Mouse (Mus musculus) hindbrain, embryonic 16.5 days (tissue): ENCODE results near the gene Irx1. TPM values are rescaled to one million over a fixed set of nuclear protein-coding genes. Genes with fewer than 3 reads are reported as not detected.

Source experiments
- ATAC-seq: fragments of 200-750 bp; cut with Nextera tagmentation; 2 replicates; pipeline ENCODE4 v1.8.0; 2017; ENCODE audit warnings: moderate TSS enrichment, moderate library complexity
- H3K27ac ChIP-seq: fragments of 300-500 bp; sonication (generic); 2 replicates; pipeline ENCODE4 v1.5.1; 2014; ENCODE audit warnings: low read depth, mild to moderate bottlenecking, control low read depth, low read length, moderate library complexity
- H3K27me3 ChIP-seq: fragments of 300-500 bp; sonication (generic); replicated peaks from 2 replicates; pipeline ENCODE4 v1.6.1; 2014; ENCODE audit warnings: low read length; ENCODE audit not compliant: control insufficient read depth, insufficient read depth
- H3K36me3 ChIP-seq: fragments of 300-500 bp; sonication (generic); 2 replicates; pipeline ENCODE4 v1.6.1; 2014; ENCODE audit warnings: mild to moderate bottlenecking, low read length, moderate library complexity, mixed read lengths; ENCODE audit not compliant: control insufficient read depth, insufficient read depth
- H3K4me1 ChIP-seq: fragments of 300-500 bp; sonication (generic); 2 replicates; pipeline ENCODE4 v1.6.1; 2014; ENCODE audit warnings: low read depth, low read length; ENCODE audit not compliant: control insufficient read depth, insufficient read depth
- H3K4me2 ChIP-seq: fragments of 300-500 bp; sonication (generic); 2 replicates; pipeline ENCODE4 v1.6.1; 2014; ENCODE audit warnings: mild to moderate bottlenecking, low read length, control low read depth, moderate library complexity
- H3K4me3 ChIP-seq: fragments of 300-500 bp; sonication (generic); 2 replicates; pipeline ENCODE4 v1.5.1; 2014; ENCODE audit warnings: mild to moderate bottlenecking, low read length, control low read depth, moderate library complexity
- H3K9ac ChIP-seq: fragments of 300-500 bp; sonication (generic); 2 replicates; pipeline ENCODE4 v1.6.1; 2014; ENCODE audit warnings: low read depth, mild to moderate bottlenecking, control low read depth, low read length, moderate library complexity
- H3K9me3 ChIP-seq: fragments of 300-500 bp; sonication (generic); 2 replicates; pipeline ENCODE4 v1.6.1; 2014; ENCODE audit warnings: mild to moderate bottlenecking, low read length, moderate library complexity; ENCODE audit not compliant: control insufficient read depth
- WGBS: fragments of 180-500 bp; shearing (Covaris S2); extraction: QIAGEN DNeasy Blood & Tissue Kit; methylation state at CpG from one replicate; pipeline ENCODE4 v1.1.7; 2014; 5-methylcytosine and 5-hydroxymethylcytosine counted together
- polyA plus RNA-seq: library from polyadenylated mRNA; unstranded; fragments of >200 nt; fragmentation: Nextera tagmentation; extraction: Ambion mirVana; gene quantifications from 2 replicates; pipeline ENCODE4 v1.2.1, GENCODE M21; 2015

Irx1 gene
- 4.1 and 5.7 TPM in 2 replicates for polyA plus RNA-seq

DNA sequence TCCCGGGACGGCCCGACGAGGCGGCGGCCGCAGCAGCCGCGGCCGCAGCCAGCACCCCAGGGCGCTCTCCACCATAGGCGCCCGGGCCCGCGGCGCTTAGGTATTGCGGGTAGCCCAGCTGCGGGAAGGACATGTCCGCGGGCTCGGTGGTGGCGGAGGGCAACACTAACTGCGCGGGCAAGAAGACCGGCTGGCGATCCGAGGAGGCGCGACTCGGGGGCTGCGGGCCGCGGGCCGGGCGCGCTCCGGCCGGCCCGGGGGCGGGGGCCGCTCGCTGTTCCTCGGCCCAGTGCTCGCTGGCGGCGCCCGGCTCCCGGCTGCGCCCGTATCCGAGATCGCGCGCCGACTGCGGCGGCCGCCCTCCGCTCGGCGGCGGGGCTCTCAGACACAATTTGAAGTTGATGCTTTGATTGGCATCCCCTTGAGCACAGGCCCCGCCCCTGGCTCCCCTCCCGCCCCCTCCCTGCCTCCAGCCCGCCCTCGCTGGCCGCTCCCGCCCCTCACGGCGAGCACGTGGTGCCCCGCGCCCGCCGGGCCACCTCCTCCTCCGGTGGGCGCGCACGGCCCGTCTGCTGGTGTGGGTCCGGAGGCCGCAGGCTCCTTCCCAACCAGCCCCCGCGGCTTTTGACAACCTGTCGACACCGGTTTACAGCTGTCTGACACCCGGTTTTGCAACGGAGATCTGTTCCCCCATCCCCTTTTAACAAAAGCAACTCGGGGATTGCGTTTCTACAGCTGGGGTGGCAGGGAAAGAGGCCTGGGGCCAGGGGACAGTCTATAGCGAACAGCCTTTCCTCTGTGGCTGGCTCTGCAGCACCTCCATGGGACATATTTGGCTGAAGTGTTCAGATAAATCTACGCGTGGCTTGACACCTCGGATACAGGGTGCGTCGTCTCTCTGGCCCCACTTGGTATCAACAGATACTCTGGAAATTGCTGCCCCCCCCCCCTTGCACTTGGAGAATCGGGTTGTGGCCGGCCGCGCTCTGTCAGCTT is at the start of gene Irx1:
Gene Irx1 (minus strand): TSS at position 368 of the 996 bp plus-strand sequence.
- H3K27ac ChIP-seq = peak within 1 kb of the TSS; percentile 78
- H3K9me3 ChIP-seq = no peaks in the 10 kb centered on the region
- H3K4me1 ChIP-seq = peaks cover 16% of the 10 kb centered on the region
- under 1% methylated on average over 74 of the region's 100 CpGs for WGBS
- peak; percentile 84 for ATAC-seq
- peak within 1 kb of the TSS; percentile 68 for H3K4me2 ChIP-seq
- peak within 1 kb of the TSS; percentile 56 for H3K4me3 ChIP-seq
- H3K36me3 ChIP-seq = no peaks in the 10 kb centered on the region
- peak within 1 kb of the TSS; percentile 75 for H3K9ac ChIP-seq
- peaks cover 27% of the 10 kb centered on the region for H3K27me3 ChIP-seq

DNA sequence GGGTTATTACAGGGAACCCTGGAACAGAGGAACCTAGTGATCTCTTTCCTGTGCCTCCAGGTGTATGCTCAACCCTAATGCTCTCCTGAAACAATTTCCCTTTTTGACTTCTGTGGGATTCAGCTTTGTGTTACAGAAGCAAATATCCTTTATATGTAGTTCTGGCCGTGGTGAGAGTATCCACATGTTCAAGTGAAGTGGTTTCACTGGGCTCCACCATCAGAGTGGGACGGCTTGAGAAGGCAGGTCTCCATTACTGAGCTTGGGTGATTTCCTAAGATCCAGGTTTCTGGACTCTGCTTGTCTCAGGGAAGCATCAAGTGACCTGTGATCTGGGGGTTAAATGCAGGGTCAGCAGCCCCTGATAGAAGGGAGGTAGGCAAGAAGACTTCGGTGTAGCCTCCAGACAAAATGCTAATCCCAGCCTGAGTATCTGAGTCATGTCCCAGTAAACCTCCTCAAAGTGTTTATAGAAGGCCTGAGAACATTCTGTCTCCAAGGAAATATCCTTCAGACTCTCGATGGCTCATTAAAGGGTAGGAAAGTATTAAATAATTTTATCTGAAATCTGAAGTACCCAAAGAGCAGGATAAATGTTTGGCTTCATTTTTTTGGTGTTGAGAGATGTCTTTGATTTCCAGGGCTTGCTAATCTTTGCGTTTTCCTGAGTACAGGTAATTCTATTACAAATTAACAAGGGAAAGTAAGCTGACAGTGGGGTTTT is 16.6 kb upstream of the Irx1 start:
- no peak overlapping the region for H3K9ac ChIP-seq
- no peaks in the 10 kb centered on the region for H3K4me1 ChIP-seq
- no peak for ATAC-seq
- H3K4me3 ChIP-seq = no peak overlapping the region
- no peak overlapping the region for H3K27ac ChIP-seq
- H3K9me3 ChIP-seq = no peaks in the 10 kb centered on the region
- WGBS = 72% methylated on average over 5 of the region's 5 CpGs
- no peaks in the 10 kb centered on the region for H3K36me3 ChIP-seq
- H3K27me3 ChIP-seq = no peaks in the 10 kb centered on the region
- no peak overlapping the region for H3K4me2 ChIP-seq

DNA sequence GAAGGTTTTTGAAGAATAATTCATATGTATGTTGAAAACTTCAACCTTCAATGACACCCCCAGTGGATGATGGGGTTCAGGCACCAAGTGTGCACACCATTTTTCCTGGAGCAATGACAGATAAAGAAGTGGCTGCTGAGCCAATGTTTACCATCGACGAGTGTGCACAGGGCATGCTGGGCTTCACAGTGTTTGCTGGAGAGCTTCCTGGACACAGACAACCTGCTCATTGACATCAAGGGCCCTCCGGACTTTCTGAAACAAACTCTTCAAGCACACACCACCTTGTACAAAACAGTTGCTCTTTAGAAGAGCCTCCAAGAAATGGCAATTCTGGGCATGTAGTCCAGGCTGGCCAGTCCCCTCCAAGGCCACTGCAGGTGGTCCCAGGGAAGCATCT is 12.2 kb upstream of the Irx1 start:
- WGBS = 79% methylated on average over 3 of the region's 3 CpGs
- Histone ChIP-seq H3K4me2 (no peak overlapping the region), H3K9me3 (no peaks in the 10 kb centered on the region), H3K9ac (no peak overlapping the region), H3K27me3 (no peaks in the 10 kb centered on the region; the same call in 1 of the 2 replicates), H3K4me3 (no peak overlapping the region), H3K27ac (no peak overlapping the region), H3K4me1 (no peaks in the 10 kb centered on the region), H3K36me3 (no peaks in the 10 kb centered on the region)
- no peak for ATAC-seq

DNA sequence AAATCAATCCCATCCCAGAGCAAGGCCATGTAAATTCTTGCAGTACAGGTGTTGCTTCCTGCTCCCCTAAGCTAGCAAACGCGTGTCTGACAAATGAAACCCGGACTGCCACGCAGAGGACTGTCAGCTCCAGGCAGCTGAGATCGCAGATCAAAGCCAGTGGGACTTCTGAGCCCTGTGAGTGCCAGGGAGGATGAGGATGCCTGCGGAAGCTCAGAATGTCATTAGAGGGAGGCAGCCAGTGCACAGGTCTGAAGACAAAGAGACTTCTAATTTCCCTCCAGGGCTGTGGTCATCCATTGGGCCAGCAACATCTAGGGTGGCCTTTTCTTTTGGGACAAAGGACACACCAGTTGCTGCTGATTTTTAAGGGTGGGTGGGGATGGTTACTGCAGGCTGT is 4.8 kb upstream of the Irx1 start:
- no peak for ATAC-seq
- Histone ChIP-seq H3K27me3 (peaks cover 40% of the 10 kb centered on the region), H3K36me3 (no peaks in the 10 kb centered on the region), H3K9me3 (no peaks in the 10 kb centered on the region), H3K4me3 (no peak overlapping the region), H3K27ac (no peak overlapping the region), H3K4me2 (peak overlapping the region; percentile 18), H3K9ac (no peak overlapping the region), H3K4me1 (peaks cover 4% of the 10 kb centered on the region; the same call in 1 of the 2 replicates)
- WGBS = under 1% methylated on average over 6 of the region's 6 CpGs

DNA sequence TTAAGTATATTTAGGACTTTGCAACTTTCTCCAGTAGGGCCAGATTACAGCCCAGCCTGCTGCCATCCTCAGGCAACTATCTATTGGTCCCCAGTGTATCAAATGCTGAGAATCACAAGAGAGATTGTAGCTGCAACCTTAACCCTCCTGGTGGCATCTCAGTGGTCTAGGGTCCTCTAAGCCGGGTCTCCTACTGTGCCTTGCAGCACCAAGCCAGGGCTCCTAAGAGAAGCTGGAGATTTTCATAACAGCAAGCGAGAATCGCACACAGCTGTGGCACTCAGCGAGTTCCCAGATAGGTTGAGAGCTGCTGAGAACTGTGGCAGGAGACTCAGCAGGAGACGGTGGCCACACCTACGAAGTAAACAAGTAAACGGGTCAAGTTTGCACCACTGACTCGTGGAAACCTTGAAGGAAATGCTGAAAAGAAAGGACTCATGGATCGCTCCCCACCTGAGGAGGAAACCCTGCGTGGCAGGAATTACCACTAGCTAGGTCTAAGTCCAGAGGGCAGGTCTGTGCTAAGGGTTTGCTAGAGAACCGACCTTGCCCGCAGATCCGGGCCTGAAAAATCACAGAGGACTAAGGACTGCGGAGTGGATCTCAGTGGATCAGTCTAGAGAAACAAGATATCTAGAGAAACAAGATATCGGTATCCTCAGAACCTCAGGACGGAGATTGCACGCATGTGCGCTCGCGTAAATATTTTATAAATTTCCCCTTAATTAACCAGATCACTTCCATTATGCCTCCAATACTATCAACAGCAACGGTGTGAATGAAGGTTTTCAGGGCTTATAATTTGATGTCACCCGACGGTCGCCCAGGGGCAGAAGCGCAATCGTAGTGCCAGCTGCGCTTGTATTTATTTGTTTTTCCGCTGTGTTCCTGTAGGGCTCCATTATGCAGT is 4.1 kb upstream of the Irx1 start:
- WGBS = 4% methylated on average over 28 of the region's 28 CpGs
- H3K27me3 ChIP-seq = peaks cover 40% of the 10 kb centered on the region

DNA sequence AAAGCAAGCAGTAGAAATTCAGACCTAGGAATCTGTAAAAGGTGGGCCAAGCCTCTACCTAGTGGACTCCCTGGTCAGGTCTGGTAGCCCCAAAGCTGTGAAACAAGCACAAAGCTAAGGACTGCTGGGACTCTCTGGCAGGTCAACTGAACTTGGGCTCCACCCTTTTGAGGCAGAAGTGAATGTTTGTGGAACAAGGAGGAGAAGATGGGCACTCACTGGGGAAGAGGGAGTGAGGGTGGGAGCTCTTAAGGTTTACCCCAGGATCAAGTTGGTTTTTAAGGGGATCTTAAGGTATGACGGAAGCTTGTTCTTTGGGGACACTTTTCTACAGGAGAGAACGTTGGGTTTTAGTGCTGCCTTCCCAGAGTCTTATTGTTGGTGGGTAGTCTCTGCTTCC is 3.1 kb upstream of the Irx1 start:
- no peak overlapping the region for H3K9ac ChIP-seq
- H3K4me1 ChIP-seq = peaks cover 9% of the 10 kb centered on the region; the same call in 1 of the 2 replicates
- H3K27me3 ChIP-seq = peaks cover 40% of the 10 kb centered on the region
- no peak overlapping the region for H3K4me2 ChIP-seq
- H3K27ac ChIP-seq = no peak overlapping the region
- H3K36me3 ChIP-seq = no peaks in the 10 kb centered on the region
- no peaks in the 10 kb centered on the region for H3K9me3 ChIP-seq
- 25% methylated on average over 2 of the region's 2 CpGs for WGBS
- no peak for ATAC-seq
- H3K4me3 ChIP-seq = no peak overlapping the region

More for the DNA sequence above, 4.1 kb upstream of the Irx1 start:
- H3K4me3 ChIP-seq = no peak overlapping the region
- H3K9me3 ChIP-seq = no peaks in the 10 kb centered on the region
- peak overlapping the region; percentile 18 for H3K4me2 ChIP-seq
- no peak overlapping the region for H3K9ac ChIP-seq
- H3K4me1 ChIP-seq = peaks cover 9% of the 10 kb centered on the region; the same call in 1 of the 2 replicates
- H3K36me3 ChIP-seq = no peaks in the 10 kb centered on the region
- ATAC-seq = no peak
- no peak overlapping the region for H3K27ac ChIP-seq

DNA sequence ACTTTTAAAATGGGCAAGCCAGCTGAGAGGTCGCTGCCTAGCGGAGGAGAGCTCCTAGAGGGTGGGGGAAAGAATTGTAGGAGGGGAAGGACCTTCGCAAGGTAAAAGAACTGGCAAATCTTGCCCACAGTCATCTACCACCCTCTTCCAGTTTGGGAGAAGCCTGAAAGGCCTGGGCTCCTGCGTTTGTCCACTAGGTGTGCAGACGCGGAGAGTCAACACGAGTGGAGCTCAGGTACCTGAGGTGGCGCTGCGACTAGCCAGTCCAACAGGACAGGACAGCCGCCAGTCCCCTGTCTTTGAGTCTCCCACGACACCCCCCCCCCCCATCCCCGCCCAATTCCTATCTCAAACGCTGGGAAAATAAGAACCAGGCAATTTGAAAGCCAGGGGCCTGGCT is 843 bp upstream of the Irx1 start:
- Histone ChIP-seq H3K9ac (no peak overlapping the region), H3K4me1 (peaks cover 13% of the 10 kb centered on the region), H3K9me3 (no peaks in the 10 kb centered on the region), H3K27ac (no peak overlapping the region), H3K36me3 (no peaks in the 10 kb centered on the region), H3K4me3 (peak overlapping the region; percentile 56), H3K27me3 (peaks cover 32% of the 10 kb centered on the region), H3K4me2 (peak overlapping the region; percentile 68)
- WGBS = 6% methylated on average over 13 of the region's 13 CpGs
- 0 out of 2 replicates have a peak, but pooled peaks have one; percentile 5 for ATAC-seq

DNA sequence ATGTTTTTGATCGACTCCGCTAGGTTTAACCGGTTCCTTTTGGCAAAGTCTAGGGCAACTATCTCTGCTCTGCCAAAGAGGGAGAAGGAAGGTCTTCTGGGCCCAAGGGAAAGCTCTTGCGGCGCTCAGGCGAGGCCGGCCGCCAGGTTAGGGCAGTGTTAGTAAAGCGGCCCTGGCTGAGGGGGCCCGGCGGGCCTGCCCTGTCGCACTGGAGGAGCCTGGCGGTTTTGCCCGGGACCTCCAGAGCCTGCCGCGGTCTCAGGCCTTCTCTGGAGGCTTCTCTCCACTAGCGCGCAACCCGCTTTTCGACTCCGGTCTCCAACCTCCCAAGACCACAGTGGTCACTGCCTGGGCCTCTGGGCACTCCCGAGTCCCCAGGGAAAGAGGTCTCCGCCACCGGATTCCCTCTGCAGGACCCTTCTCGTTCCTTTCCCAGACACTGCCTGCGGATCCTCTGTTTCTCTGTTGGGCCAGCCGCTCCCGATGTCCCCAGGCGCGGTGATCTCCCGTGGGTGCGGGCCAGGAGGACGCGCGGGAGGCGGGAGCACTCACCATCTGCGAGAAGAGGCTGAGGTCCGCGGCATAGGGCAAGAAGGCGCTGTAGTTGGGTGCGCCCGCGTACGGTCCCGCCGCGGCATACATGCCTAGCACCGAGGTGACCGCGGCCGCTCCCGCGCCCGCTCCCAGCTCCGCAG is 715 bp downstream of the Irx1 start:
- H3K4me3 ChIP-seq = peak overlapping the region; percentile 56
- under 1% methylated on average over 51 of the region's 55 CpGs for WGBS
- H3K4me2 ChIP-seq = peak overlapping the region; percentile 68
- H3K27me3 ChIP-seq = peaks cover 22% of the 10 kb centered on the region
- peak; percentile 22; the same call in 1 of the 2 replicates for ATAC-seq
- H3K36me3 ChIP-seq = no peaks in the 10 kb centered on the region
- no peaks in the 10 kb centered on the region for H3K9me3 ChIP-seq
- peaks cover 16% of the 10 kb centered on the region for H3K4me1 ChIP-seq
- H3K27ac ChIP-seq = peak overlapping the region; percentile 78
- H3K9ac ChIP-seq = peak overlapping the region; percentile 75
